Mouse (Mus musculus): ENCODE measurements around the gene Selenon. TPM values are rescaled to one million over a fixed set of nuclear protein-coding genes. Genes with fewer than 3 reads are reported as not detected.

The Selenon gene
- total RNA-seq (2021) = 10 to 100 TPM; 18.6 to 20.9 TPM

GRCm38 (mm10) chr4:134551494-134552316, at the start of gene Selenon:
Gene Selenon (minus strand): TSS chr4:134552166.
- intact Hi-C loops (cut with DNase I) = loop anchor here (2.0 kb wide), 1 partner anchor 151 kb away; no protein-coding TSS in a partner anchor

GRCm38 (mm10) chr4:134601404-134601803, 49.4 kb upstream of the Selenon start:
- intact Hi-C loops (cut with DNase I) = loop anchor here (2.0 kb wide), 1 partner anchor 25 kb away; no protein-coding TSS in a partner anchor
- no peak for DNase-seq (ENCODE audit: low spot score in 2 of 2)

More at GRCm38 (mm10) chr4:134551494-134552316, at the start of gene Selenon:
- peak; percentile 29 to 43 for DNase-seq (ENCODE audit: low spot score in 2 of 2)

GRCm38 (mm10) chr4:134600777-134601176, 48.8 kb upstream of the Selenon start:
- DNase-seq (ENCODE audit: low spot score in 2 of 2) = peak; percentile 58 to 59
- intact Hi-C loops (cut with DNase I) = loop anchor here (2.0 kb wide), 1 partner anchor 26 kb away; no protein-coding TSS in a partner anchor

- no peak for DNase-seq (ENCODE audit: low spot score in 2 of 2)
- intact Hi-C loops (cut with DNase I) = loop anchor here (2.0 kb wide), 1 partner anchor 27 kb away; no protein-coding TSS in a partner anchor
These were observed 48.1 kb upstream of the Selenon start for GRCm38 (mm10) chr4:134600060-134600459.

- intact Hi-C loops (cut with DNase I) = no loop called here
- DNase-seq (ENCODE audit: low spot score in 2 of 2) = peak in 1 of 2 experiments; percentile 75
These were observed 45.1 kb upstream of the Selenon start for GRCm38 (mm10) chr4:134596816-134597692.

GRCm38 (mm10) chr4:134594731-134595439, 42.9 kb upstream of the Selenon start:
- intact Hi-C loops (cut with DNase I) = no loop called here
- no peak for DNase-seq (ENCODE audit: low spot score in 2 of 2)

- intact Hi-C loops (cut with DNase I) = no loop called here
- DNase-seq (ENCODE audit: low spot score in 2 of 2) = no peak
These were observed 40.5 kb upstream of the Selenon start for GRCm38 (mm10) chr4:134592442-134592841.

GRCm38 (mm10) chr4:134591506-134592061, 39.6 kb upstream of the Selenon start:
- DNase-seq (ENCODE audit: low spot score in 2 of 2) = peak; percentile 43 to 51
- intact Hi-C loops (cut with DNase I) = no loop called here

GRCm38 (mm10) chr4:134590227-134590926, 38.4 kb upstream of the Selenon start:
- no peak for DNase-seq (ENCODE audit: low spot score in 2 of 2)
- intact Hi-C loops (cut with DNase I) = no loop called here

- intact Hi-C loops (cut with DNase I) = no loop called here
- no peak for DNase-seq (ENCODE audit: low spot score in 2 of 2)
These were observed 37.8 kb upstream of the Selenon start for GRCm38 (mm10) chr4:134589786-134590185.

- DNase-seq (ENCODE audit: low spot score in 2 of 2) = no peak
- intact Hi-C loops (cut with DNase I) = no loop called here
These were observed 37.0 kb upstream of the Selenon start for GRCm38 (mm10) chr4:134588951-134589350.

GRCm38 (mm10) chr4:134588287-134588686, 36.3 kb upstream of the Selenon start:
- intact Hi-C loops (cut with DNase I) = no loop called here

GRCm38 (mm10) chr4:134587636-134588197, 35.8 kb upstream of the Selenon start:
- intact Hi-C loops (cut with DNase I) = no loop called here
- no peak for DNase-seq (ENCODE audit: low spot score in 2 of 2)

More at GRCm38 (mm10) chr4:134588287-134588686, 36.3 kb upstream of the Selenon start:
- DNase-seq (ENCODE audit: low spot score in 2 of 2) = no peak

GRCm38 (mm10) chr4:134586631-134587030, 34.7 kb upstream of the Selenon start:
- intact Hi-C loops (cut with DNase I) = no loop called here
- no peak for DNase-seq (ENCODE audit: low spot score in 2 of 2)

- intact Hi-C loops (cut with DNase I) = no loop called here
These were observed 34.2 kb upstream of the Selenon start for GRCm38 (mm10) chr4:134586126-134586525.

GRCm38 (mm10) chr4:134583513-134583912, 31.5 kb upstream of the Selenon start:
- DNase-seq (ENCODE audit: low spot score in 2 of 2) = no peak
- intact Hi-C loops (cut with DNase I) = loop anchor here (5.0 kb wide), 1 partner anchor 44 kb away; no protein-coding TSS in a partner anchor

More at GRCm38 (mm10) chr4:134586126-134586525, 34.2 kb upstream of the Selenon start:
- peak in 1 of 2 experiments; percentile 71 for DNase-seq (ENCODE audit: low spot score in 2 of 2)

GRCm38 (mm10) chr4:134581365-134581764, 29.4 kb upstream of the Selenon start:
- intact Hi-C loops (cut with DNase I) = loop anchor here (5.0 kb wide), 1 partner anchor 46 kb away; no protein-coding TSS in a partner anchor
- no peak for DNase-seq (ENCODE audit: low spot score in 2 of 2)

Measured in left cerebral cortex, postnatal 25 days (tissue).